Mouse (Mus musculus): ENCODE results near the gene P2ry12.

P2ry12 gene

GRCm38 (mm10) chr3:59262704-59263103 lies at the start of gene P2ry12:
Gene P2ry12, minus strand, starts transcription at chr3:59262871.
- no peak for DNase-seq (ENCODE audit: low spot score in 2 of 2)

- DNase-seq (ENCODE audit: low spot score in 2 of 2), result no peak
These were observed 42.8 kb upstream of the P2ry12 start for GRCm38 (mm10) chr3:59305518-59305917.

- no peak for DNase-seq (ENCODE audit: low spot score in 2 of 2)
These were observed 42.3 kb upstream of the P2ry12 start for GRCm38 (mm10) chr3:59304944-59305343.

GRCm38 (mm10) chr3:59297653-59298052 lies 35.0 kb upstream of the P2ry12 start:
- no peak for DNase-seq (ENCODE audit: low spot score in 2 of 2)

GRCm38 (mm10) chr3:59296563-59297130 lies 34.0 kb upstream of the P2ry12 start:
- DNase-seq (ENCODE audit: low spot score in 2 of 2), result no peak

GRCm38 (mm10) chr3:59295699-59296562 lies 33.3 kb upstream of the P2ry12 start:
- DNase-seq (ENCODE audit: low spot score in 2 of 2), result no peak

- DNase-seq (ENCODE audit: low spot score in 2 of 2), result no peak
These were observed 30.9 kb upstream of the P2ry12 start for GRCm38 (mm10) chr3:59293437-59294199.

GRCm38 (mm10) chr3:59290551-59290950 lies 27.9 kb upstream of the P2ry12 start:
- DNase-seq (ENCODE audit: low spot score in 2 of 2), result no peak

GRCm38 (mm10) chr3:59278620-59279019 lies 15.9 kb upstream of the P2ry12 start:
- no peak for DNase-seq (ENCODE audit: low spot score in 2 of 2)

- no peak for DNase-seq (ENCODE audit: low spot score in 2 of 2)
These were observed 15.5 kb upstream of the P2ry12 start for GRCm38 (mm10) chr3:59278254-59278533.

- no peak for DNase-seq (ENCODE audit: low spot score in 2 of 2)
These were observed 15.0 kb upstream of the P2ry12 start for GRCm38 (mm10) chr3:59277502-59278253.

- DNase-seq (ENCODE audit: low spot score in 2 of 2), result no peak
These were observed 8.1 kb upstream of the P2ry12 start for GRCm38 (mm10) chr3:59270811-59271210.

- DNase-seq (ENCODE audit: low spot score in 2 of 2), result no peak
These were observed 1.3 kb upstream of the P2ry12 start for GRCm38 (mm10) chr3:59263988-59264387.

GRCm38 (mm10) chr3:59263417-59263816 lies 746 bp upstream of the P2ry12 start:
- no peak for DNase-seq (ENCODE audit: low spot score in 2 of 2)

GRCm38 (mm10) chr3:59261709-59262472 lies 780 bp downstream of the P2ry12 start:
- no peak for DNase-seq (ENCODE audit: low spot score in 2 of 2)

- peak in 1 of 2 experiments; percentile 34 for DNase-seq (ENCODE audit: low spot score in 2 of 2)
These were observed 1.9 kb downstream of the P2ry12 start for GRCm38 (mm10) chr3:59260745-59261144.

GRCm38 (mm10) chr3:59257740-59258664 lies 4.7 kb downstream of the P2ry12 start:
- DNase-seq (ENCODE audit: low spot score in 2 of 2), result peak; percentile 18 to 58

GRCm38 (mm10) chr3:59250454-59250853 lies 12.2 kb downstream of the P2ry12 start:
- DNase-seq (ENCODE audit: low spot score in 2 of 2), result no peak

GRCm38 (mm10) chr3:59248031-59248430 lies 14.6 kb downstream of the P2ry12 start:
- DNase-seq (ENCODE audit: low spot score in 2 of 2), result no peak

- DNase-seq (ENCODE audit: low spot score in 2 of 2), result no peak
These were observed 19.3 kb downstream of the P2ry12 start for GRCm38 (mm10) chr3:59243384-59243783.
